Mouse (Mus musculus): ENCODE measurements around the gene Tesc. TPM values are rescaled to one million over a fixed set of nuclear protein-coding genes. Genes with fewer than 3 reads are reported as not detected.

Gene Tesc
- polyA plus RNA-seq, 1 experiment from 2014 or later = 38.2 TPM

GRCm38 (mm10) chr5:118090101-118090500 lies 62.6 kb downstream of the Tesc start:
- H3K9ac ChIP-seq = no peak overlapping the region
- no peaks in the 10 kb centered on the region for H3K9me3 ChIP-seq (replicated peaks)
- peaks cover 49% of the 10 kb centered on the region for H3K36me3 ChIP-seq
- no peak for ATAC-seq (ENCODE audit: insufficient number of reproducible peaks, low FRiP score, low TSS enrichment, low read depth)
- no peak overlapping the region for H3K4me2 ChIP-seq (replicated peaks)
- WGBS = 98% methylated on average over 6 of the region's 6 CpGs
- peaks cover 10% of the 10 kb centered on the region; the same call in 1 of the 2 replicates for H3K4me1 ChIP-seq
- no peaks in the 10 kb centered on the region for H3K27me3 ChIP-seq
- no peak overlapping the region for H3K4me3 ChIP-seq (replicated peaks)
- no peak overlapping the region for H3K27ac ChIP-seq (replicated peaks)

GRCm38 (mm10) chr5:118090837-118091236 lies 63.3 kb downstream of the Tesc start:
- Histone ChIP-seq H3K4me2 (replicated peaks) (no peak overlapping the region), H3K27me3 (no peaks in the 10 kb centered on the region), H3K4me3 (replicated peaks) (no peak overlapping the region), H3K9me3 (replicated peaks) (no peaks in the 10 kb centered on the region), H3K27ac (replicated peaks) (no peak overlapping the region), H3K9ac (no peak overlapping the region), H3K36me3 (peaks cover 57% of the 10 kb centered on the region), H3K4me1 (peaks cover 10% of the 10 kb centered on the region; the same call in 1 of the 2 replicates)
- ATAC-seq (ENCODE audit: insufficient number of reproducible peaks, low FRiP score, low TSS enrichment, low read depth) = no peak
- WGBS = 93% methylated on average over 2 of the region's 2 CpGs

GRCm38 (mm10) chr5:118093321-118094035 lies 65.9 kb downstream of the Tesc start:
- no peak overlapping the region for H3K4me2 ChIP-seq (replicated peaks)
- peaks cover 67% of the 10 kb centered on the region for H3K36me3 ChIP-seq
- H3K9me3 ChIP-seq (replicated peaks) = no peaks in the 10 kb centered on the region
- no peak for ATAC-seq (ENCODE audit: insufficient number of reproducible peaks, low FRiP score, low TSS enrichment, low read depth)
- no peaks in the 10 kb centered on the region for H3K4me1 ChIP-seq
- H3K9ac ChIP-seq = no peak overlapping the region
- H3K4me3 ChIP-seq (replicated peaks) = no peak overlapping the region
- no peaks in the 10 kb centered on the region for H3K27me3 ChIP-seq
- no peak overlapping the region for H3K27ac ChIP-seq (replicated peaks)
- 77% methylated on average over 11 of the region's 11 CpGs for WGBS

GRCm38 (mm10) chr5:118095433-118095832 lies 67.9 kb downstream of the Tesc start:
- H3K27me3 ChIP-seq = no peaks in the 10 kb centered on the region
- no peak overlapping the region for H3K27ac ChIP-seq (replicated peaks)
- no peak overlapping the region for H3K4me3 ChIP-seq (replicated peaks)
- H3K9ac ChIP-seq = no peak overlapping the region
- H3K4me1 ChIP-seq = peaks cover 12% of the 10 kb centered on the region; the same call in 1 of the 2 replicates
- H3K9me3 ChIP-seq (replicated peaks) = no peaks in the 10 kb centered on the region
- no peak for ATAC-seq (ENCODE audit: insufficient number of reproducible peaks, low FRiP score, low TSS enrichment, low read depth)
- peaks cover 64% of the 10 kb centered on the region for H3K36me3 ChIP-seq
- 87% methylated on average over 11 of the region's 11 CpGs for WGBS
- H3K4me2 ChIP-seq (replicated peaks) = no peak overlapping the region

- Histone ChIP-seq H3K9me3 (replicated peaks) (no peaks in the 10 kb centered on the region), H3K4me2 (replicated peaks) (no peak overlapping the region), H3K9ac (no peak overlapping the region), H3K27me3 (no peaks in the 10 kb centered on the region), H3K36me3 (peaks cover 60% of the 10 kb centered on the region), H3K4me3 (replicated peaks) (no peak overlapping the region), H3K4me1 (peaks cover 13% of the 10 kb centered on the region; the same call in 1 of the 2 replicates), H3K27ac (replicated peaks) (no peak overlapping the region)
- ATAC-seq (ENCODE audit: insufficient number of reproducible peaks, low FRiP score, low TSS enrichment, low read depth) = no peak
- WGBS = 90% methylated on average over 4 of the region's 4 CpGs
Measured at GRCm38 (mm10) chr5:118095849-118096248, 68.3 kb downstream of the Tesc start.

GRCm38 (mm10) chr5:118096317-118096716 lies 68.8 kb downstream of the Tesc start:
- Histone ChIP-seq H3K9ac (no peak overlapping the region), H3K36me3 (peaks cover 55% of the 10 kb centered on the region), H3K4me3 (replicated peaks) (no peak overlapping the region), H3K4me2 (replicated peaks) (no peak overlapping the region), H3K4me1 (peaks cover 13% of the 10 kb centered on the region; the same call in 1 of the 2 replicates), H3K9me3 (replicated peaks) (no peaks in the 10 kb centered on the region), H3K27ac (replicated peaks) (no peak overlapping the region), H3K27me3 (no peaks in the 10 kb centered on the region)
- no peak for ATAC-seq (ENCODE audit: insufficient number of reproducible peaks, low FRiP score, low TSS enrichment, low read depth)
- 92% methylated on average over 3 of the region's 3 CpGs for WGBS

GRCm38 (mm10) chr5:118099069-118099869 lies 71.7 kb downstream of the Tesc start:
- no peak overlapping the region for H3K27ac ChIP-seq (replicated peaks)
- no peak overlapping the region for H3K4me3 ChIP-seq (replicated peaks)
- no peaks in the 10 kb centered on the region for H3K9me3 ChIP-seq (replicated peaks)
- WGBS = 45% methylated on average over 11 of the region's 11 CpGs
- no peak overlapping the region for H3K4me2 ChIP-seq (replicated peaks)
- ATAC-seq (ENCODE audit: insufficient number of reproducible peaks, low FRiP score, low TSS enrichment, low read depth) = peak; percentile 54; the same call in 1 of the 2 replicates
- peaks cover 30% of the 10 kb centered on the region for H3K36me3 ChIP-seq
- no peak overlapping the region for H3K9ac ChIP-seq
- H3K4me1 ChIP-seq = peaks cover 13% of the 10 kb centered on the region; the same call in 1 of the 2 replicates
- H3K27me3 ChIP-seq = no peaks in the 10 kb centered on the region

GRCm38 (mm10) chr5:118099870-118100478 lies 72.4 kb downstream of the Tesc start:
- Histone ChIP-seq H3K4me1 (peaks cover 13% of the 10 kb centered on the region; the same call in 1 of the 2 replicates), H3K9ac (no peak overlapping the region), H3K4me3 (replicated peaks) (no peak overlapping the region), H3K27ac (replicated peaks) (no peak overlapping the region), H3K27me3 (no peaks in the 10 kb centered on the region), H3K9me3 (replicated peaks) (no peaks in the 10 kb centered on the region), H3K4me2 (replicated peaks) (no peak overlapping the region), H3K36me3 (peaks cover 23% of the 10 kb centered on the region)
- 58% methylated on average over 8 of the region's 8 CpGs for WGBS
- ATAC-seq (ENCODE audit: insufficient number of reproducible peaks, low FRiP score, low TSS enrichment, low read depth) = no peak

- no peaks in the 10 kb centered on the region for H3K9me3 ChIP-seq (replicated peaks)
- peaks cover 13% of the 10 kb centered on the region for H3K4me1 ChIP-seq
- no peak overlapping the region for H3K27ac ChIP-seq (replicated peaks)
- WGBS = 86% methylated on average over 8 of the region's 8 CpGs
- ATAC-seq (ENCODE audit: insufficient number of reproducible peaks, low FRiP score, low TSS enrichment, low read depth) = no peak
- H3K36me3 ChIP-seq = peaks cover 36% of the 10 kb centered on the region
- H3K4me2 ChIP-seq (replicated peaks) = no peak overlapping the region
- H3K27me3 ChIP-seq = no peaks in the 10 kb centered on the region
- H3K9ac ChIP-seq = no peak overlapping the region
- no peak overlapping the region for H3K4me3 ChIP-seq (replicated peaks)
Measured at GRCm38 (mm10) chr5:118105536-118105935, 78.0 kb downstream of the Tesc start.

- H3K27me3 ChIP-seq = no peaks in the 10 kb centered on the region
- H3K4me3 ChIP-seq (replicated peaks) = no peak overlapping the region
- WGBS = 93% methylated on average over 10 of the region's 10 CpGs
- H3K9me3 ChIP-seq (replicated peaks) = no peaks in the 10 kb centered on the region
- H3K4me1 ChIP-seq = peaks cover 13% of the 10 kb centered on the region
- ATAC-seq (ENCODE audit: insufficient number of reproducible peaks, low FRiP score, low TSS enrichment, low read depth) = no peak
- H3K36me3 ChIP-seq = peaks cover 47% of the 10 kb centered on the region
- no peak overlapping the region for H3K9ac ChIP-seq
- H3K27ac ChIP-seq (replicated peaks) = no peak overlapping the region
- no peak overlapping the region for H3K4me2 ChIP-seq (replicated peaks)
Measured at GRCm38 (mm10) chr5:118106667-118107066, 79.1 kb downstream of the Tesc start.

Data from embryonic facial prominence, embryonic 15.5 days (tissue).